Mouse (Mus musculus) embryonic facial prominence, embryonic 13.5 days (tissue): ENCODE data around the gene Ankrd28. TPM values are rescaled to one million over a fixed set of nuclear protein-coding genes. Genes with fewer than 3 reads are reported as not detected.

Experiments used
- ATAC-seq: fragments of 200-750 bp; cut with Nextera tagmentation; 2 replicates; pipeline ENCODE4 v1.8.0; 2017; ENCODE audit warnings: low read depth; ENCODE audit not compliant: insufficient number of reproducible peaks, insufficient read depth, low FRiP score, low TSS enrichment
- H3K27ac ChIP-seq: fragments of 300-500 bp; sonication (generic); 2 replicates; pipeline ENCODE4 v1.5.1; 2015; ENCODE audit warnings: moderate library complexity, mild to moderate bottlenecking, inconsistent platforms
- H3K27me3 ChIP-seq: fragments of 300-500 bp; sonication (generic); 2 replicates; pipeline ENCODE4 v1.6.1; 2015; ENCODE audit warnings: mild to moderate bottlenecking, inconsistent platforms
- H3K36me3 ChIP-seq: fragments of 300-500 bp; sonication (generic); 2 replicates; pipeline ENCODE4 v1.6.1; 2015; ENCODE audit warnings: mild to moderate bottlenecking, inconsistent platforms
- H3K4me1 ChIP-seq: fragments of 300-500 bp; sonication (generic); 2 replicates; pipeline ENCODE4 v1.6.1; 2015; ENCODE audit warnings: inconsistent platforms
- H3K4me2 ChIP-seq: fragments of 300-500 bp; sonication (generic); 2 replicates; pipeline ENCODE4 v1.6.1; 2015; ENCODE audit warnings: moderate library complexity, mild to moderate bottlenecking, inconsistent platforms
- H3K4me3 ChIP-seq: fragments of 300-500 bp; sonication (generic); 2 replicates; pipeline ENCODE4 v1.5.1; 2015; ENCODE audit warnings: mild to moderate bottlenecking, inconsistent platforms
- H3K9ac ChIP-seq: fragments of 300-500 bp; sonication (generic); 2 replicates; pipeline ENCODE4 v1.6.1; 2015; ENCODE audit warnings: mild to moderate bottlenecking, inconsistent platforms
- H3K9me3 ChIP-seq: fragments of 300-500 bp; sonication (generic); 2 replicates; pipeline ENCODE4 v1.6.1; 2016; ENCODE audit warnings: inconsistent platforms
- WGBS: fragments of 180-500 bp; shearing (Covaris S2); methylation state at CpG from one replicate; pipeline ENCODE4 v1.1.7; 2015; ENCODE audit warnings: mixed read lengths; 5-methylcytosine and 5-hydroxymethylcytosine counted together
- polyA plus RNA-seq: library from polyadenylated mRNA; unstranded; fragments of >200 nt; fragmentation: Nextera tagmentation; extraction: Ambion mirVana; gene quantifications from 2 replicates; pipeline ENCODE4 v1.2.1, GENCODE M21; 2015

Gene Ankrd28
- polyA plus RNA-seq, 1 experiment from 2014 or later: 10.9 TPM

GRCm38 (mm10) chr14:31656386-31656785, 174.1 kb downstream of the Ankrd28 start:
- Histone ChIP-seq H3K4me3 (no peak overlapping the region), H3K9ac (no peak overlapping the region), H3K27ac (no peak overlapping the region), H3K36me3 (no peaks in the 10 kb centered on the region), H3K4me2 (no peak overlapping the region), H3K4me1 (peaks cover 46% of the 10 kb centered on the region), H3K27me3 (no peaks in the 10 kb centered on the region), H3K9me3 (no peaks in the 10 kb centered on the region)
- WGBS: 72% methylated on average over 7 of the region's 7 CpGs
- no peak for ATAC-seq

DNA sequence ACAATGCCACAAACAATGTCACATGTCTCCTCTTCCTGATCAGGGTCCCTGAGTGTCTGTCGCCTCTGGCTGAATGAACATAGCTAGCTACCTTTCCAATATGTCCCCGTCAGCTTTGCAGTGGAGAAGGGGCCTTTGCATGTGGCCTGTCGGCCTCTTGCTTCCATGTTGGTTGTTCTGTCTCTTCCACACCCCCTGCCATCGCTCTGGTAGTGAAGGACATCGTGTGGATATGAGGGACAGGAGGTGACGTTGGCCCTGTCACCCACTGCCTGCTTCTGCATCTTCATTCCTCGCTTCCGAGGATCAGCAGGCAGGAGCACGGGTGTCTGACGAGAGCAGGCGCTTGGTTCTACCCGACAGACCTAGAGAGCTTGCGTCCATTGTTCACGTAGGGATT, 175.0 kb downstream of the Ankrd28 start:
- H3K9ac ChIP-seq: no peak overlapping the region
- H3K4me3 ChIP-seq: no peak overlapping the region
- no peak overlapping the region for H3K4me2 ChIP-seq
- no peaks in the 10 kb centered on the region for H3K36me3 ChIP-seq
- WGBS: 83% methylated on average over 14 of the region's 14 CpGs
- H3K4me1 ChIP-seq: peaks cover 36% of the 10 kb centered on the region
- no peaks in the 10 kb centered on the region for H3K27me3 ChIP-seq
- ATAC-seq: no peak
- H3K9me3 ChIP-seq: no peaks in the 10 kb centered on the region
- no peak overlapping the region for H3K27ac ChIP-seq

DNA sequence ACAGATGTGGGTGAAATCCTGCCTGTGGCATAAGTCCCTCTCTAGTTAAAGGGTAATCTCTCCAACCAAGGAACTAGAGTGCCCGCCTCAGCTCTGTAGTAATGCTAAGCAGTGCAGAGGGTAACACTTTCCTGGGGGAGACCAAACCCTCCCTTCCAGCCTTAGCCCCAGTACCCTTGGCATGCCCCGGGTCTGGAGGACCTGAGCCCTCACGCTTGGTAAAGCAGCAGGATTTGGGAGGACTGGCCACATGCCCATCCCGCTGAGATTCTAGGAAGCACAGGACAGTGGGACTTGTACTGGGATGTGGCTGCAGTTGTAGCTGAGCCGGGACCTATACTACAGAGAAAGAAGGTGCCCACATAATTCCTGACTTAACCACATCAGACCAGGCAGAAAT, 175.6 kb downstream of the Ankrd28 start:
- WGBS: 89% methylated on average over 5 of the region's 5 CpGs
- no peak overlapping the region for H3K27ac ChIP-seq
- H3K9ac ChIP-seq: no peak overlapping the region
- H3K9me3 ChIP-seq: no peaks in the 10 kb centered on the region
- H3K27me3 ChIP-seq: no peaks in the 10 kb centered on the region
- no peak for ATAC-seq
- H3K36me3 ChIP-seq: no peaks in the 10 kb centered on the region
- H3K4me3 ChIP-seq: no peak overlapping the region
- no peak overlapping the region for H3K4me2 ChIP-seq
- H3K4me1 ChIP-seq: peaks cover 30% of the 10 kb centered on the region

DNA sequence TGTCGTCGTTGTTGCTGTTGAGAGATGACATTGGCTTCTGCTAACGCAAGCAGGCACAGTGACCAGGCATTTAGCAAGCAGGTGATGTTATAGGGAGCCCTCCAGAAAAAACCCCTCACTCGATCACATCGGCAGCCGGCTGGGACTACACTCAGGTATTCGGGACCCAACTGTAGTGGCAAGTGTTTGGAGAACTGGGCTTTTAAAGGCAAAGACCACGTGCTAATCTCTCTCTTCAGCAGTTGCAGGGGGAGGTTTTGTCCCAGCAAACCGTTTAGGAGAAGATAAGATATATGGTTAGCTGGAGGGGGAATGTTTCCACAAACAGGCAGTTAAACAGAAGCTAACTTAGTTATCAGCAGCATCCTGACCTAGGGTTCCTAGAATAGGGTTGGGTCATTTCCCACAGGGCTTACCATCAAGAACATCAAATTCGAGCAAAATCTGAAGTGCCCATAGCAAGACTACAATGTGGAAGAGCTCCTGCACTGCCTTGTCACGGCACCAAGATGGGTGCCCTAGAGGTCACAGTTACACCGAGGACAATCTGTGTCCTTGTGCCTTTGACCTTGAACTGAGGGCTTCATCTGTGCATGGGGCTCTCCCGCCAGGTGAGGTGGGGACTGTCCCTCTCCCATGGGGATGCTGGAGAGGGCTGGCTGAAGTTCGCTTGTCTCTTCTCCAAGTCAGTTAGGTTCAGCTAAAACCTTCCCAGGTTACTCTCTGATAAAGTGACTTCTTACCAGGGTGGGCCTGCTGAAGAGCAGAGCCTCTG, 177.2 kb downstream of the Ankrd28 start:
- H3K36me3 ChIP-seq: no peaks in the 10 kb centered on the region
- ATAC-seq: no peak
- H3K27me3 ChIP-seq: no peaks in the 10 kb centered on the region
- H3K4me1 ChIP-seq: peaks cover 15% of the 10 kb centered on the region
- no peak overlapping the region for H3K4me2 ChIP-seq
- no peak overlapping the region for H3K9ac ChIP-seq
- H3K27ac ChIP-seq: no peak overlapping the region
- WGBS: 77% methylated on average over 14 of the region's 14 CpGs
- no peak overlapping the region for H3K4me3 ChIP-seq
- H3K9me3 ChIP-seq: no peaks in the 10 kb centered on the region

DNA sequence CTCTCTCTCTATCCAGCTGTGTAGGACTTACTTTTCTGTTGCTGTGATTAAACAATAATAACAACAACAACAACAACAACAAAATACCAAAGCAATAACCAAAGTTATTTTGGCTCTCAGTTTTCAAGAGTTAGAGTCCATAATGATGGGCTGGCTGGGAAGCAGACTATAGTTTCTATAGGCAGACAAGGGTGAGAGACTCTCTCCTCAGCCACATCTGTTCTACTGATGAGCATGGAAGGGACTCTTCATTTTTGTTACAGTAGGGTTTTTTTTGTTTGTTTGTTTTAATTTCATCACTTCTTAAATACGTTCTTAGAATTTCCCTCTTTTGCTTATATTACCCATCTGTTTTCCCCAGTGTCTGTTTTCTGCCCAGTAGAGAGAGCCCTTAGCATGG, 177.8 kb downstream of the Ankrd28 start:
- Histone ChIP-seq H3K27ac (no peak overlapping the region), H3K9ac (no peak overlapping the region), H3K36me3 (no peaks in the 10 kb centered on the region), H3K4me2 (no peak overlapping the region), H3K4me1 (peaks cover 8% of the 10 kb centered on the region), H3K4me3 (no peak overlapping the region), H3K27me3 (no peaks in the 10 kb centered on the region), H3K9me3 (no peaks in the 10 kb centered on the region)
- no peak for ATAC-seq
- 83% methylated on average over 1 of the region's 1 CpGs for WGBS

- Histone ChIP-seq H3K9ac (no peak overlapping the region), H3K36me3 (no peaks in the 10 kb centered on the region), H3K4me1 (peaks cover 3% of the 10 kb centered on the region), H3K4me3 (no peak overlapping the region), H3K27me3 (no peaks in the 10 kb centered on the region), H3K4me2 (no peak overlapping the region), H3K27ac (no peak overlapping the region), H3K9me3 (no peaks in the 10 kb centered on the region)
- no peak for ATAC-seq
- WGBS: 67% methylated on average over 5 of the region's 5 CpGs
These were observed 178.3 kb downstream of the Ankrd28 start for GRCm38 (mm10) chr14:31652106-31652505.

DNA sequence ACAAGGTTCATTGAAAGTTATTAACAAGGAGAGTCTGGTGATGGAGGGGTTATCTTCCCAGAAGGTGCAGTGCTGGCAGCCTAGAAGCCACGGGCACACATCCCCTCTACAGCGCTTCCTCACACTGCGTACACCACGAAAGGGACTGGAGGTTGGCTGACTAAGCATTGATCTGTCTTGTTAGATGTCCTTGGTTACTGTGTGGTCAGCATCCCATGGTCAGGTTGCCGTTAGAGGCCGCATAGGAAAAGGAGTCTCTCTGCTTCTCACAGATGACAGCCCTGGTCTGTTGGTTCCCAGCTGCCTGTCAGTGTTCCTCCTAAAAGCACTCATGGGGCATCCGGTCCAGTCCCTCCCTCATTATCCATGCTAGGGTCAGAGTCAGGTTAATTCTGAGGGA, 179.2 kb downstream of the Ankrd28 start:
- no peak for ATAC-seq
- H3K36me3 ChIP-seq: no peaks in the 10 kb centered on the region
- no peak overlapping the region for H3K27ac ChIP-seq
- H3K9ac ChIP-seq: no peak overlapping the region
- H3K27me3 ChIP-seq: no peaks in the 10 kb centered on the region
- no peaks in the 10 kb centered on the region for H3K4me1 ChIP-seq
- WGBS: 88% methylated on average over 7 of the region's 7 CpGs
- no peak overlapping the region for H3K4me3 ChIP-seq
- H3K9me3 ChIP-seq: no peaks in the 10 kb centered on the region
- H3K4me2 ChIP-seq: no peak overlapping the region

GRCm38 (mm10) chr14:31650347-31650746, 180.1 kb downstream of the Ankrd28 start:
- Histone ChIP-seq H3K4me2 (no peak overlapping the region), H3K27me3 (no peaks in the 10 kb centered on the region), H3K36me3 (peaks cover 3% of the 10 kb centered on the region), H3K4me1 (no peaks in the 10 kb centered on the region), H3K4me3 (no peak overlapping the region), H3K27ac (no peak overlapping the region), H3K9ac (no peak overlapping the region), H3K9me3 (no peaks in the 10 kb centered on the region)
- WGBS: 97% methylated on average over 3 of the region's 3 CpGs
- no peak for ATAC-seq

Other genes with a start within 250 kb of the Ankrd28 start
- 0.39 and 0.47 TPM in 2 replicates for gene Colq, start 239.3 kb downstream of the Ankrd28 start, polyA plus RNA-seq
- 0.78 and 1.1 TPM in 2 replicates for gene Gm49387, start 189.8 kb downstream of the Ankrd28 start, polyA plus RNA-seq
- gene Btd, start 189.6 kb downstream of the Ankrd28 start, polyA plus RNA-seq: 32.2 and 33.5 TPM in 2 replicates
- 12.3 and 14.5 TPM in 2 replicates for gene Hacl1, start 189.4 kb downstream of the Ankrd28 start, polyA plus RNA-seq
- 0.13 and 0.25 TPM in 2 replicates for gene Galnt15, start 198.3 kb upstream of the Ankrd28 start, polyA plus RNA-seq